Mouse (Mus musculus) forebrain, embryonic 11.5 days (tissue): ENCODE data around the gene Nat8f5. TPM values are rescaled to one million over a fixed set of nuclear protein-coding genes. Genes with fewer than 3 reads are reported as not detected.
"Not testable (repeated sequence)": the region's sequence is repeated elsewhere in the genome, so short reads cannot be mapped to it uniquely, and the experiment has no call there.

ENCODE experiments used
- ATAC-seq: fragments of 200-750 bp; cut with Nextera tagmentation; replicated peaks from 2 replicates; pipeline ENCODE4 v1.8.0; 2017; ENCODE audit warnings: moderate TSS enrichment; ENCODE audit not compliant: low FRiP score
- DNase-seq: peaks from one replicate; pipeline ENCODE4 v3.0.0-alpha.2; 2017; ENCODE audit warnings: low spot score
- H3K27ac ChIP-seq: fragments of 300-500 bp; sonication (generic); 2 replicates; pipeline ENCODE4 v1.5.1; 2014; ENCODE audit warnings: low read depth, low read length
- H3K27me3 ChIP-seq: fragments of 300-500 bp; sonication (generic); 2 replicates; pipeline ENCODE4 v1.6.1; 2014; ENCODE audit warnings: mild to moderate bottlenecking, low read length, mixed read lengths; ENCODE audit not compliant: control insufficient read depth, insufficient read depth
- H3K36me3 ChIP-seq: fragments of 300-500 bp; sonication (generic); 2 replicates; pipeline ENCODE4 v1.6.1; 2014; ENCODE audit warnings: mild to moderate bottlenecking, low read length, moderate library complexity, mixed read lengths; ENCODE audit not compliant: control insufficient read depth, insufficient read depth
- H3K4me1 ChIP-seq: fragments of 300-500 bp; sonication (generic); replicated peaks from 2 replicates; pipeline ENCODE4 v1.6.1; 2014; ENCODE audit warnings: low read length, mixed read lengths; ENCODE audit not compliant: control insufficient read depth, insufficient read depth
- H3K4me2 ChIP-seq: fragments of 300-500 bp; sonication (generic); 2 replicates; pipeline ENCODE4 v1.6.1; 2014; ENCODE audit warnings: low read depth, mild to moderate bottlenecking, low read length, moderate library complexity, mixed read lengths; ENCODE audit not compliant: severe bottlenecking
- H3K4me3 ChIP-seq: fragments of 300-500 bp; sonication (generic); 2 replicates; pipeline ENCODE4 v1.5.1; 2014; ENCODE audit warnings: low read depth, low read length
- H3K9ac ChIP-seq: fragments of 300-500 bp; sonication (generic); 2 replicates; pipeline ENCODE4 v1.6.1; 2014; ENCODE audit warnings: low read length
- H3K9me3 ChIP-seq: fragments of 300-500 bp; sonication (generic); 2 replicates; pipeline ENCODE4 v1.6.1; 2016; ENCODE audit warnings: low read length, mixed read lengths; ENCODE audit not compliant: control insufficient read depth
- WGBS: fragments of 180-500 bp; shearing (Covaris S2); extraction: QIAGEN DNeasy Blood & Tissue Kit; methylation state at CpG from one replicate; pipeline ENCODE4 v1.1.7; 2014; 5-methylcytosine and 5-hydroxymethylcytosine counted together
- polyA plus RNA-seq: library from polyadenylated mRNA; unstranded; fragments of >200 nt; fragmentation: Nextera tagmentation; extraction: Ambion mirVana; gene quantifications from 2 replicates; pipeline ENCODE4 v1.2.1, GENCODE M21; 2014

Gene Nat8f5
- polyA plus RNA-seq, 1 experiment from 2014 or later = not detected

- H3K4me3 ChIP-seq = no peak within 1 kb of the TSS
- H3K4me2 ChIP-seq = no peak within 1 kb of the TSS
- H3K27ac ChIP-seq = no peak within 1 kb of the TSS
- 82% methylated on average over 7 of the region's 7 CpGs for WGBS
- H3K4me1 ChIP-seq = no peaks in the 10 kb centered on the region
- H3K9me3 ChIP-seq = no peaks in the 10 kb centered on the region
- H3K27me3 ChIP-seq = no peaks in the 10 kb centered on the region
- no peak for ATAC-seq
- no peak for DNase-seq
- no peaks in the 10 kb centered on the region for H3K36me3 ChIP-seq
- H3K9ac ChIP-seq = no peak within 1 kb of the TSS
These were observed 11.1 kb upstream of the Nat8f5 start, which contains the start of gene Nat8 for GRCm38 (mm10) chr6:85831796-85832321. Gene Nat8 (minus strand): TSS chr6:85832082.

DNA sequence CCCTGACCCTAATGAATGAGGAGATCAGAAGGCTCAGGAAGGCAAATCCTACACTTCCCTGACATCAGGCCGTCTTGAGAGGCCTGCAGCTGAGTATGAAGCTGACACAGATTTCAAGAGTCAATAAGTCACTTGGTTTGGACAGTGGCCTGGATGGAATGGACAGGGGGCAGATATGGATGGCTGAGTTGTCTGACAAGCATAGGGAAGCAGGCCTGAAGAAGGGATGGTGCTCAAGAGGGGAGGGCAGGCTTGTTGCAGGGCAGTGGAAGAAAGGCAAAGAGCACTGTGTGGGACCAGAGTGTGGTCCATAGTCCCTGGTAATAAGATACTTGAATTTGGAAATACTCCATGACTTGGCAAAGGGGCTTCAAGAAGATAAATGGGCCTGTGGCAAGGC is 8.7 kb upstream of the Nat8f5 start:
- ATAC-seq (no peak), DNase-seq (no peak)
- H3K4me2 ChIP-seq = no peak overlapping the region
- H3K4me3 ChIP-seq = no peak overlapping the region
- H3K27me3 ChIP-seq = no peaks in the 10 kb centered on the region
- no peaks in the 10 kb centered on the region for H3K4me1 ChIP-seq
- no peaks in the 10 kb centered on the region for H3K9me3 ChIP-seq
- no peak overlapping the region for H3K9ac ChIP-seq
- H3K36me3 ChIP-seq = no peaks in the 10 kb centered on the region
- H3K27ac ChIP-seq = no peak overlapping the region
- WGBS = 66% methylated on average over 1 of the region's 1 CpGs

DNA sequence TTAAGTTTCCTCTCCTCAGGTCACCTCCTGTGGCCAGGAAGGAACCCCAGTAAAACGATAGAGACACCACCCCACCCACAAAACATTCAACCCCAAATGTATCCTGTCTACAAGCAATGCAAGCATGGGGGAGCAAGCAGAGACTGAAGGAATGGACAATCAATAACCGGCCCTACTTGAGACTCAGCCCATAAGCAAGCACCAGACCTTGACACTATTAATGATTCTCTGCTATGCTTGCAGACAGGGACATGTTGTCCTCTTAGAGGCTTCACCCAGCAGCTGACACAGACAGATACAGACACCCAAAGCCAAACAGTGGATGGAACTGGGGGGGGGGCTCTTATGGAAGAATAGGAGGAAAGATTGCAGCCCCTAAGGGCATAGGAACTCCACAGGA is 5.1 kb upstream of the Nat8f5 start:
- no peak for ATAC-seq
- H3K36me3 ChIP-seq = no peaks in the 10 kb centered on the region
- no peak overlapping the region for H3K4me2 ChIP-seq
- H3K9me3 ChIP-seq = no peaks in the 10 kb centered on the region
- no peaks in the 10 kb centered on the region for H3K27me3 ChIP-seq
- no peaks in the 10 kb centered on the region for H3K4me1 ChIP-seq
- no peak for DNase-seq
- no peak overlapping the region for H3K9ac ChIP-seq
- no peak overlapping the region for H3K4me3 ChIP-seq
- H3K27ac ChIP-seq = no peak overlapping the region
- 87% methylated on average over 2 of the region's 2 CpGs for WGBS

- DNase-seq = no peak
- H3K9me3 ChIP-seq = no peaks in the 10 kb centered on the region
- H3K4me3 ChIP-seq = no peak overlapping the region
- H3K27ac ChIP-seq = no peak overlapping the region
- H3K27me3 ChIP-seq = no peaks in the 10 kb centered on the region
- H3K4me2 ChIP-seq = no peak overlapping the region
- ATAC-seq = no peak
- H3K4me1 ChIP-seq = no peaks in the 10 kb centered on the region
- H3K36me3 ChIP-seq = no peaks in the 10 kb centered on the region
- WGBS = 96% methylated on average over 1 of the region's 1 CpGs
- H3K9ac ChIP-seq = no peak overlapping the region
These were observed 2.8 kb upstream of the Nat8f5 start for GRCm38 (mm10) chr6:85823382-85824090.

DNA sequence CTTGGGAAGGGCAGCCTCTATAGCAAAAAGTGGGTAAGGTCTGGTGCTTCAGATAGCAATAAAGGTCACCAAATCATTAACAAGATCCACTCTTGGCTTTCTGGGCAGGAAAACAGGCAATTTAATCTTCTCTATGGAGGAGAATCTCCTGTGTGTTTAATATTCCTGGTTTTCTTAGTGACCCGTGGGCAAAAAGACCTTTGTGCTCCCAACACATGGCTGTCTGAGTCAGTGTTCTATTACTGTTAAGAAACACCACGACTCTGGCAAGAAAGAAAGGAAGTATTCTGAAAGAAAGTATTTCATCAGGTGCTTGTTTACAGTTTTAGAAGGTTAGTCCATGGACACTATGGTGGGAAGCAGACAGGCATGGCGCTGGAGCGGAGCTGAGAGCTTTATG is 1.5 kb upstream of the Nat8f5 start:
- DNase-seq = no peak
- 85% methylated on average over 4 of the region's 4 CpGs for WGBS

DNA sequence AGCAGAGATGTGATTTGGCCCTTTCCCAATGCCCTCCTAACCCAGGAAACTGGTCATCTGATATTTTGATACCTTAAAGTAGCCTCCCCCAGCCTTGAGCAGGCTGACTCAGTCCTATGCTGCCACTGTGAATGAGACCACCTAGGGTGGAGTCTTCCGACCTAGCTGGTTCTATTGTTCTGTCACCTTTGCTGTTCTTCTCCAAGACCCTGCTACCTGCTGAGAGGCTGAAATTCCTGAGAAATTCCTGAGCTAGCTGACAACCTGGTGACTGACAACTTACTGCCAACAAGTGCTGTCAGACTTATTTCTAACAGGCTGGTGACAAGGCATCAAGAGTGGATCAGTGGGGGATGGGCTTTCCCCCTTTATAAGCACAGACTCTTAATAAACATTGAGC is 2.4 kb downstream of the Nat8f5 start:
- Histone ChIP-seq H3K9me3 (no peaks in the 10 kb centered on the region), H3K36me3 (no peaks in the 10 kb centered on the region), H3K9ac (no peak overlapping the region), H3K4me2 (no peak overlapping the region), H3K4me1 (no peaks in the 10 kb centered on the region), H3K27me3 (no peaks in the 10 kb centered on the region), H3K27ac (no peak overlapping the region), H3K4me3 (no peak overlapping the region)
- DNase-seq (no peak), ATAC-seq (no peak)
- 29% methylated on average over 1 of the region's 1 CpGs for WGBS

More for the DNA sequence above, 1.5 kb upstream of the Nat8f5 start:
- Histone ChIP-seq H3K4me1 (no peaks in the 10 kb centered on the region), H3K4me2 (no peak overlapping the region), H3K9me3 (no peaks in the 10 kb centered on the region), H3K27me3 (no peaks in the 10 kb centered on the region), H3K36me3 (no peaks in the 10 kb centered on the region), H3K4me3 (no peak overlapping the region), H3K27ac (no peak overlapping the region), H3K9ac (no peak overlapping the region)
- ATAC-seq = no peak

DNA sequence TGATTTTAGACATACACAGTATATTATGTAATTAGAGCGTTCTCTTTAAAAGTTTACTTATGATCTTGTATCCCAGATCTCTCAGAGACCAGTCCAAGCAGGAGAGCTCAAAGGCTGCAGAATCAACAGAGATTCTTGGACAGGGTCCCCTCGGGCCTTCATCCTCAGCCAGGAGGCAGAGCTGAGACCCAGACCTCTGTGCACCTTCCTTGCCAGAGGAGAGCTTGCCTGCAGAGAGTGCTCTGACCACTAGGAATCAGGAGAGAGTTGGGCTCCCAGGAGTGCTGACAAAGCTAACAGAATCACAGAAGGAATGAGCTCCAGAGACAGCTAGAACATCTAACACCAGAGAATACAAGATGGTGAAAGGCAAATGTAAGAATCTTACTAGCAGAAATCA is 7.4 kb downstream of the Nat8f5 start:
- whole genome bisulfite sequencing = 93% methylated on average over 2 of the region's 2 CpGs
- no peak for DNase-seq
- Histone ChIP-seq H3K36me3 (no peaks in the 10 kb centered on the region), H3K4me3 (no peak overlapping the region), H3K27ac (no peak overlapping the region), H3K9ac (no peak overlapping the region), H3K27me3 (no peaks in the 10 kb centered on the region), H3K9me3 (no peaks in the 10 kb centered on the region), H3K4me2 (no peak overlapping the region), H3K4me1 (no peaks in the 10 kb centered on the region)
- ATAC-seq = no peak

- not testable (repeated sequence) for H3K4me3 ChIP-seq, H3K9me3 ChIP-seq, H3K4me2 ChIP-seq, H3K27me3 ChIP-seq, H3K4me1 ChIP-seq, DNase-seq, H3K27ac ChIP-seq, ATAC-seq, H3K36me3 ChIP-seq, H3K9ac ChIP-seq
- 76% methylated on average over 3 of the region's 3 CpGs for WGBS
These were observed 9.7 kb downstream of the Nat8f5 start for GRCm38 (mm10) chr6:85810942-85811537.

GRCm38 (mm10) chr6:85810514-85810913 is 10.3 kb downstream of the Nat8f5 start:
- not testable (repeated sequence) for DNase-seq, H3K4me1 ChIP-seq, H3K36me3 ChIP-seq, ATAC-seq, H3K4me2 ChIP-seq, H3K9ac ChIP-seq, H3K9me3 ChIP-seq, H3K27ac ChIP-seq, H3K27me3 ChIP-seq, H3K4me3 ChIP-seq
- 93% methylated on average over 2 of the region's 3 CpGs for WGBS
